Mouse (Mus musculus): ENCODE results near the gene Xrcc3. TPM values are rescaled to one million over a fixed set of nuclear protein-coding genes. Genes with fewer than 3 reads are reported as not detected.

The Xrcc3 gene
- polyA plus RNA-seq, 2 experiments, result 10.1 to 26.3 TPM

GRCm38 (mm10) chr12:111816967-111817366, 3.3 kb upstream of the Xrcc3 start:
- Histone ChIP-seq H3K27me3 (ENCODE audit: control insufficient read depth, insufficient read depth, low read length) (no peaks in the 10 kb centered on the region), H3K4me2 (replicated peaks; ENCODE audit: low read depth, low read length, severe bottlenecking) (0 out of 2 replicates have a peak overlapping the region, but pooled peaks have one; percentile 77), H3K4me3 (replicated peaks; ENCODE audit: low read length) (no peak overlapping the region), H3K27ac (replicated peaks; ENCODE audit: low read depth, low read length) (no peak overlapping the region), H3K9ac (ENCODE audit: low read depth, low read length, severe bottlenecking) (peak overlapping the region; percentile 43; the same call in 1 of the 2 replicates), H3K9me3 (ENCODE audit: control insufficient read depth, low read length) (no peaks in the 10 kb centered on the region), H3K36me3 (ENCODE audit: control insufficient read depth, insufficient read depth, low read length) (no peaks in the 10 kb centered on the region; the same call in none of the 2 replicates), H3K4me1 (ENCODE audit: control insufficient read depth, insufficient read depth, low read length) (peaks cover 23% of the 10 kb centered on the region; the same call in 1 of the 2 replicates)
- WGBS, result 77% methylated on average over 9 of the region's 9 CpGs
- TF ChIP-seq POLR2A (IDR thresholded peaks at IDR 0.05; ENCODE audit: borderline replicate concordance, extremely low read depth, insufficient read depth, insufficient read length), result no peak
- ATAC-seq (ENCODE audit: low FRiP score, low read depth) (no peak), DNase-seq (ENCODE audit: low spot score) (no peak)

GRCm38 (mm10) chr12:111816528-111816927, 2.9 kb upstream of the Xrcc3 start:
- H3K4me1 ChIP-seq (ENCODE audit: control insufficient read depth, insufficient read depth, low read length), result peaks cover 23% of the 10 kb centered on the region; the same call in 1 of the 2 replicates

GRCm38 (mm10) chr12:111814769-111815762, 1.4 kb upstream of the Xrcc3 start:
- H3K4me3 ChIP-seq (replicated peaks; ENCODE audit: low read length), result peak overlapping the region; percentile 91
- peak overlapping the region; percentile 82 for H3K9ac ChIP-seq (ENCODE audit: low read depth, low read length, severe bottlenecking)
- 0 out of 2 replicates have a peak overlapping the region, but pooled peaks have one; percentile 90 for H3K27ac ChIP-seq (replicated peaks; ENCODE audit: low read depth, low read length)
- no peaks in the 10 kb centered on the region; the same call in none of the 2 replicates for H3K36me3 ChIP-seq (ENCODE audit: control insufficient read depth, insufficient read depth, low read length)
- 29% methylated on average over 19 of the region's 19 CpGs for WGBS
- H3K9me3 ChIP-seq (ENCODE audit: control insufficient read depth, low read length), result no peaks in the 10 kb centered on the region
- no peak for TF ChIP-seq POLR2A (IDR thresholded peaks at IDR 0.05; ENCODE audit: borderline replicate concordance, extremely low read depth, insufficient read depth, insufficient read length)
- peak overlapping the region; percentile 77 for H3K4me2 ChIP-seq (replicated peaks; ENCODE audit: low read depth, low read length, severe bottlenecking)
- peaks cover 23% of the 10 kb centered on the region; the same call in 1 of the 2 replicates for H3K4me1 ChIP-seq (ENCODE audit: control insufficient read depth, insufficient read depth, low read length)
- H3K27me3 ChIP-seq (ENCODE audit: control insufficient read depth, insufficient read depth, low read length), result no peaks in the 10 kb centered on the region
- peak; percentile 12 for DNase-seq (ENCODE audit: low spot score)
- ATAC-seq (ENCODE audit: low FRiP score, low read depth), result no peak

More at GRCm38 (mm10) chr12:111816528-111816927, 2.9 kb upstream of the Xrcc3 start:
- ATAC-seq (ENCODE audit: low FRiP score, low read depth) (no peak), DNase-seq (ENCODE audit: low spot score) (no peak)
- no peak for TF ChIP-seq POLR2A (IDR thresholded peaks at IDR 0.05; ENCODE audit: borderline replicate concordance, extremely low read depth, insufficient read depth, insufficient read length)
- Histone ChIP-seq H3K27ac (replicated peaks; ENCODE audit: low read depth, low read length) (no peak overlapping the region), H3K4me3 (replicated peaks; ENCODE audit: low read length) (no peak overlapping the region), H3K27me3 (ENCODE audit: control insufficient read depth, insufficient read depth, low read length) (no peaks in the 10 kb centered on the region), H3K9me3 (ENCODE audit: control insufficient read depth, low read length) (no peaks in the 10 kb centered on the region), H3K9ac (ENCODE audit: low read depth, low read length, severe bottlenecking) (peak overlapping the region; percentile 43; the same call in 1 of the 2 replicates), H3K4me2 (replicated peaks; ENCODE audit: low read depth, low read length, severe bottlenecking) (peak overlapping the region; percentile 77; the same call in 1 of the 2 replicates), H3K36me3 (ENCODE audit: control insufficient read depth, insufficient read depth, low read length) (no peaks in the 10 kb centered on the region; the same call in none of the 2 replicates)
- WGBS, result 65% methylated on average over 13 of the region's 13 CpGs

- H3K9me3 ChIP-seq (ENCODE audit: control insufficient read depth, low read length), result no peaks in the 10 kb centered on the region
- TF ChIP-seq POLR2A (IDR thresholded peaks at IDR 0.05; ENCODE audit: borderline replicate concordance, extremely low read depth, insufficient read depth, insufficient read length), result no peak
- peaks cover 28% of the 10 kb centered on the region for H3K4me1 ChIP-seq (ENCODE audit: control insufficient read depth, insufficient read depth, low read length)
- 2% methylated on average over 24 of the region's 27 CpGs for WGBS
- peak overlapping the region; percentile 79 for H3K4me2 ChIP-seq (replicated peaks; ENCODE audit: low read depth, low read length, severe bottlenecking)
- no peak for ATAC-seq (ENCODE audit: low FRiP score, low read depth)
- H3K27ac ChIP-seq (replicated peaks; ENCODE audit: low read depth, low read length), result no peak overlapping the region
- no peaks in the 10 kb centered on the region for H3K27me3 ChIP-seq (ENCODE audit: control insufficient read depth, insufficient read depth, low read length)
- peak overlapping the region; percentile 53 for H3K9ac ChIP-seq (ENCODE audit: low read depth, low read length, severe bottlenecking)
- peaks cover 5% of the 10 kb centered on the region for H3K36me3 ChIP-seq (ENCODE audit: control insufficient read depth, insufficient read depth, low read length)
- DNase-seq (ENCODE audit: low spot score), result no peak
- H3K4me3 ChIP-seq (replicated peaks; ENCODE audit: low read length), result peak overlapping the region; percentile 91
These were observed 435 bp downstream of the Xrcc3 start for GRCm38 (mm10) chr12:111813111-111813765.

GRCm38 (mm10) chr12:111812611-111813010, 1.1 kb downstream of the Xrcc3 start:
- Histone ChIP-seq H3K27me3 (ENCODE audit: control insufficient read depth, insufficient read depth, low read length) (no peaks in the 10 kb centered on the region), H3K4me3 (replicated peaks; ENCODE audit: low read length) (peak overlapping the region; percentile 91), H3K4me1 (ENCODE audit: control insufficient read depth, insufficient read depth, low read length) (peaks cover 28% of the 10 kb centered on the region), H3K4me2 (replicated peaks; ENCODE audit: low read depth, low read length, severe bottlenecking) (peak overlapping the region; percentile 79), H3K9me3 (ENCODE audit: control insufficient read depth, low read length) (no peaks in the 10 kb centered on the region), H3K27ac (replicated peaks; ENCODE audit: low read depth, low read length) (no peak overlapping the region), H3K36me3 (ENCODE audit: control insufficient read depth, insufficient read depth, low read length) (peaks cover 11% of the 10 kb centered on the region), H3K9ac (ENCODE audit: low read depth, low read length, severe bottlenecking) (0 out of 2 replicates have a peak overlapping the region, but pooled peaks have one; percentile 53)
- no peak for DNase-seq (ENCODE audit: low spot score)
- TF ChIP-seq POLR2A (IDR thresholded peaks at IDR 0.05; ENCODE audit: borderline replicate concordance, extremely low read depth, insufficient read depth, insufficient read length), result no peak
- 66% methylated on average over 12 of the region's 12 CpGs for WGBS
- ATAC-seq (ENCODE audit: low FRiP score, low read depth), result no peak
